Mouse (Mus musculus): ENCODE measurements at regions not wholly inside any gene's neighbourhood (a gene's known extent, or its start where the extent isn't known, plus 50 kb on each side); places are given as distances from the start of the nearest gene placed in this dataset.
"Not testable (repeated sequence)": the region's sequence is repeated elsewhere in the genome, so short reads cannot be mapped to it uniquely, and the experiment has no call there.

GRCm38 (mm10) chr4:55634946-55635511 is 102.8 kb upstream of the Klf4 start:
- no peak for DNase-seq (ENCODE audit: low spot score in 2 of 2)

GRCm38 (mm10) chr4:55631157-55631556 is 98.9 kb upstream of the Klf4 start:
- DNase-seq (ENCODE audit: low spot score in 2 of 2): no peak

GRCm38 (mm10) chr4:55630215-55630614 is 97.9 kb upstream of the Klf4 start:
- DNase-seq (ENCODE audit: low spot score in 2 of 2): not testable (repeated sequence)

- DNase-seq (ENCODE audit: low spot score in 2 of 2): no peak
Observed at GRCm38 (mm10) chr4:55624779-55625178, 92.5 kb upstream of the Klf4 start.

GRCm38 (mm10) chr4:55623151-55623760 is 91.0 kb upstream of the Klf4 start:
- DNase-seq (ENCODE audit: low spot score in 2 of 2): no peak

GRCm38 (mm10) chr4:55622651-55623050 is 90.4 kb upstream of the Klf4 start:
- no peak for DNase-seq (ENCODE audit: low spot score in 2 of 2)

- DNase-seq (ENCODE audit: low spot score in 2 of 2): no peak
Observed at GRCm38 (mm10) chr4:55619891-55620290, 87.6 kb upstream of the Klf4 start.

- no peak for DNase-seq (ENCODE audit: low spot score in 2 of 2)
Observed at GRCm38 (mm10) chr4:55615808-55616207, 83.5 kb upstream of the Klf4 start.

- DNase-seq (ENCODE audit: low spot score in 2 of 2): no peak
Observed at GRCm38 (mm10) chr4:55613523-55613922, 81.3 kb upstream of the Klf4 start.

- DNase-seq (ENCODE audit: low spot score in 2 of 2): no peak
Observed at GRCm38 (mm10) chr4:55610998-55611397, 78.7 kb upstream of the Klf4 start.

- no peak for DNase-seq (ENCODE audit: low spot score in 2 of 2)
Observed at GRCm38 (mm10) chr4:55609214-55609613, 76.9 kb upstream of the Klf4 start.

- no peak for DNase-seq (ENCODE audit: low spot score in 2 of 2)
Observed at GRCm38 (mm10) chr4:55605541-55605940, 73.3 kb upstream of the Klf4 start.

- DNase-seq (ENCODE audit: low spot score in 2 of 2): no peak
Observed at GRCm38 (mm10) chr4:55604915-55605314, 72.6 kb upstream of the Klf4 start.

- DNase-seq (ENCODE audit: low spot score in 2 of 2): peak in 1 of 2 experiments; percentile 10
Observed at GRCm38 (mm10) chr4:55603821-55604435, 71.7 kb upstream of the Klf4 start.

- DNase-seq (ENCODE audit: low spot score in 2 of 2): no peak
Observed at GRCm38 (mm10) chr4:55595203-55595602, 62.9 kb upstream of the Klf4 start.

GRCm38 (mm10) chr4:55594699-55595098 is 62.4 kb upstream of the Klf4 start:
- DNase-seq (ENCODE audit: low spot score in 2 of 2): no peak

GRCm38 (mm10) chr4:55593132-55593531 is 60.9 kb upstream of the Klf4 start:
- no peak for DNase-seq (ENCODE audit: low spot score in 2 of 2)

GRCm38 (mm10) chr4:55586212-55586611 is 53.9 kb upstream of the Klf4 start:
- DNase-seq (ENCODE audit: low spot score in 2 of 2): no peak

- no peak for DNase-seq (ENCODE audit: low spot score in 2 of 2)
Observed at GRCm38 (mm10) chr4:55583589-55583988, 51.3 kb upstream of the Klf4 start.

Data from cerebellum, postnatal 4 days (tissue).